Mouse (Mus musculus) midbrain, embryonic 10.5 days (tissue): ENCODE data around the gene Sp7. TPM values are rescaled to one million over a fixed set of nuclear protein-coding genes. Genes with fewer than 3 reads are reported as not detected.
"Not testable (repeated sequence)": the region's sequence is repeated elsewhere in the genome, so short reads cannot be mapped to it uniquely, and the experiment has no call there.

Experiments used
- DNase-seq: peaks from one replicate; pipeline ENCODE4 v3.0.0-alpha.2; 2017; ENCODE audit warnings: low spot score
- H3K27ac ChIP-seq: fragments of 300-500 bp; sonication (generic); replicated peaks from 2 replicates; pipeline ENCODE4 v1.5.1; 2016; ENCODE audit warnings: mild to moderate bottlenecking
- H3K27me3 ChIP-seq: fragments of 300-500 bp; sonication (generic); 2 replicates; pipeline ENCODE4 v1.6.1; 2016; ENCODE audit warnings: low read depth, mild to moderate bottlenecking; ENCODE audit not compliant: poor library complexity, severe bottlenecking
- H3K36me3 ChIP-seq: fragments of 300-500 bp; sonication (generic); 2 replicates; pipeline ENCODE4 v1.6.1; 2016; ENCODE audit warnings: mild to moderate bottlenecking, moderate library complexity
- H3K4me1 ChIP-seq: fragments of 300-500 bp; sonication (generic); 2 replicates; pipeline ENCODE4 v1.6.1; 2016
- H3K4me3 ChIP-seq: fragments of 300-500 bp; sonication (generic); 2 replicates; pipeline ENCODE4 v1.5.1; 2016; ENCODE audit warnings: mild to moderate bottlenecking, moderate library complexity
- H3K9me3 ChIP-seq: fragments of 300-500 bp; sonication (generic); replicated peaks from 2 replicates; pipeline ENCODE4 v1.6.1; 2016; ENCODE audit warnings: mild to moderate bottlenecking
- WGBS: fragments of 180-500 bp; shearing (Covaris S2); methylation state at CpG from one replicate; pipeline ENCODE4 v1.1.7; 2016; 5-methylcytosine and 5-hydroxymethylcytosine counted together
- polyA plus RNA-seq: library from polyadenylated mRNA; unstranded; fragments of >200 nt; fragmentation: Nextera tagmentation; extraction: Ambion mirVana; gene quantifications from 2 replicates; pipeline ENCODE4 v1.2.1, GENCODE M21; 2016

The Sp7 gene
- polyA plus RNA-seq, 1 experiment from 2014 or later, result 0.59 TPM

- H3K4me1 ChIP-seq, result peaks cover 60% of the 10 kb centered on the region
- no peak for DNase-seq
- no peaks in the 10 kb centered on the region for H3K9me3 ChIP-seq
- H3K27ac ChIP-seq, result no peak overlapping the region
- H3K27me3 ChIP-seq, result peaks cover 33% of the 10 kb centered on the region
- H3K36me3 ChIP-seq, result no peaks in the 10 kb centered on the region
- no peak overlapping the region for H3K4me3 ChIP-seq
- WGBS, result 80% methylated on average over 2 of the region's 2 CpGs
These were observed 13.0 kb downstream of the Sp7 start for GRCm38 (mm10) chr15:102353986-102354385.

- peaks cover 11% of the 10 kb centered on the region for H3K36me3 ChIP-seq
- DNase-seq, result no peak
- no peak overlapping the region for H3K4me3 ChIP-seq
- peaks cover 14% of the 10 kb centered on the region for H3K27me3 ChIP-seq
- H3K27ac ChIP-seq, result no peak overlapping the region
- peaks cover 42% of the 10 kb centered on the region for H3K4me1 ChIP-seq
- 62% methylated on average over 2 of the region's 2 CpGs for WGBS
- H3K9me3 ChIP-seq, result no peaks in the 10 kb centered on the region
These were observed 14.8 kb downstream of the Sp7 start for GRCm38 (mm10) chr15:102352177-102352576.

DNA sequence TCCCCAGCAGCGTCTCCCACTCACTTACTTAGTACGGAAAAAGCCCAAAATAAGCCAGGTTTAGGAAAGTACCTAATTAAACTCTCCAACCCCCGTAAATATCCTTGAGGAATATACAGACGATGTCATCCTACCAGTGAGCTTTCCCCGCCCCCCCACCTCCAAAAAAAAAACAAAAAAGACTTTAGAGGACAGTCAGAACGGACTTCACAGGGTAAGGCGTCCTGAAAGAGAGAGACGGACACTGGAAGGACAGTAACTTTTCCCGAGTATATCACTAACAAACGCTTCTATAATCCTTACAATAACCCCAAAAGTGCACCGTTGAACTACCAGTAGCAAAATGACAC lies 16.1 kb downstream of the Sp7 start:
- no peak for DNase-seq
- Histone ChIP-seq H3K9me3 (no peaks in the 10 kb centered on the region), H3K27me3 (0 out of 2 replicates have a peak, but pooled peaks cover 2% of the 10 kb centered on the region), H3K4me3 (peak overlapping the region; percentile 80), H3K36me3 (peaks cover 24% of the 10 kb centered on the region), H3K27ac (peak overlapping the region; percentile 90), H3K4me1 (peaks cover 29% of the 10 kb centered on the region)
- WGBS, result 12% methylated on average over 11 of the region's 11 CpGs

DNA sequence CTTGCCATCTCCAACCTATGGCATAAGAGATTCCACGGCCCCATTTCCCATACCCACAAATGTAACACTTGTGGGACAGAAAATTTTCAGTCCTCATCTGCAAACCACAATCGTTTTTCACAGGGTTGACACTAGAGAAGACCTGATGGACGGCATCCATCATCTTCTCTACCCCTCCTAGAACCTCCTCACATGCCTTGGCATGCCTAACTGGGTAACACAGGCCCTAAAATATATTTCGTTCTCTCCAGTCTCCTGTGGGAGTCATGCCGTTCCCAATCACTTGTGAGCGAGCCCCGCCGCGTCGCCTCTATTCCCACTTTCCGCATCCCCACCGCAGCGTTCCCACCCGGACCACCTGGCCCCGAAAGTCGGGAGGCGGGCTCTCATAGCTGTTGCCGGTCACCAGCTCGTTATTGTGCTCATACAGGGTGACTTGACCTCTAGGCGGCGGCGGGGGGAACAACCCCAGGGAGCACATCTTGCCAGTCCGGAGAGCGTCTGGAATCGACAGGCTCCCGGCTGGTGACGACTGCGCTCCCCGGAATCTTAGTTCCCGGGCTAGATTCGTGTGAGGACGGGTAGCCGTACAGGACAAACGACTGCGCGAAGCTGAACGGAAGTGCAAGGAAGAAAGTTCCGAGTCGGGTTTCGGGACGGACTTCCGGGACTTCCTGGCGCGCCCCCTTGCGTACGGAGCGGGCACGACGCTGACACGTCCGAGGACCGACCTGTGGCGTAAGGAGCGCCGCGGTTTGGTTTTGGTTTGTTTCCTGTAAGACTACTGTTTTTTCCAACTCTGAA lies 16.6 kb downstream of the Sp7 start, which contains the start of gene Aaas:
Gene Aaas (minus strand): TSS at position 634 of the 804 bp plus-strand sequence.
- Histone ChIP-seq H3K27me3 (no peaks in the 10 kb centered on the region), H3K9me3 (no peaks in the 10 kb centered on the region), H3K4me1 (peaks cover 24% of the 10 kb centered on the region), H3K4me3 (peak within 1 kb of the TSS; percentile 80), H3K36me3 (peaks cover 29% of the 10 kb centered on the region), H3K27ac (peak within 1 kb of the TSS; percentile 90)
- DNase-seq, result peak; percentile 95
- WGBS, result under 1% methylated on average over 56 of the region's 56 CpGs

DNA sequence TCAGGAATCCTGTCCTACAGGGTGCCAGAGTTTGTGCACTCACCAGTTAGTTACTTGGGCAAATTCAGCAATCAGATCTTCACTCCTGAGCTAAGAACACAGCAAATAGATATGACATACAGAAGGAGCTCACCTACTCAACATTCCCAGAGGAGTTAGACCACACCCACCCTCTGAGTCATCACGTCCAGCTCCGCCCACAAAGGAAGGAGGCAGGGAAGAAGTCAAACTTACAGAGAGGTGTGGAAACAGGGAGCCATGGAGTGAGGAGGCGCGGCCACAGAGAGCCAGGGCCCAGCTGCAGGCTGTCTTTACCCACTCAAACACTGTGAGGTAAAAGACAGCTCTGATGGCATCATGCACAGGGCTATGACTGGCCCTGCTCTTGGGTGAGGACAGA lies 20.5 kb downstream of the Sp7 start:
- 83% methylated on average over 4 of the region's 4 CpGs for WGBS
- no peaks in the 10 kb centered on the region for H3K27me3 ChIP-seq
- no peak overlapping the region for H3K27ac ChIP-seq
- H3K4me3 ChIP-seq, result no peak overlapping the region
- peaks cover 16% of the 10 kb centered on the region for H3K4me1 ChIP-seq
- H3K36me3 ChIP-seq, result peaks cover 65% of the 10 kb centered on the region
- H3K9me3 ChIP-seq, result no peaks in the 10 kb centered on the region
- DNase-seq, result no peak

GRCm38 (mm10) chr15:102344490-102344889 lies 22.5 kb downstream of the Sp7 start:
- Histone ChIP-seq H3K27ac (no peak overlapping the region), H3K36me3 (peaks cover 76% of the 10 kb centered on the region), H3K9me3 (no peaks in the 10 kb centered on the region), H3K27me3 (no peaks in the 10 kb centered on the region), H3K4me1 (peaks cover 3% of the 10 kb centered on the region), H3K4me3 (no peak overlapping the region)
- WGBS, result 93% methylated on average over 3 of the region's 3 CpGs
- DNase-seq, result no peak

DNA sequence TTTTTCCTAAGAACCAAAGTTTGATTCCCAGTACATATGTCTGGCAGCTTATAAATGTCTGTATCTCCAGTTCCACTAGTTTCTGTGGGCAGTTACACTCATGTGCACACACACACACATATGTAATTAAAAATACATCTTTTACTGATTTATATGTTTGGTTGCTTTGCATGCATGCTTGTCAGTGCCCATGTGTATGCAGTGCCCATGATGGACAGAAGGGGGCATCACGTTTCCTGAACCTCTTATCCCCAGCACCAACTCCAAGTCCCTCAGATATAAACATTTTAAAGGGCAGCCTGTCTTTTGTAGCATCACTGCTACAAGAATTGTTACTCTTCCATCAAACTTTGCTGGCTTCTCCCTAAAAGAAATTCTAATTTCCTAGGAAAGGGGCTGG lies 25.4 kb downstream of the Sp7 start:
- H3K27ac ChIP-seq, result no peak overlapping the region
- no peaks in the 10 kb centered on the region for H3K4me1 ChIP-seq
- no peak overlapping the region for H3K4me3 ChIP-seq
- DNase-seq, result no peak
- no peaks in the 10 kb centered on the region for H3K27me3 ChIP-seq
- peaks cover 88% of the 10 kb centered on the region for H3K36me3 ChIP-seq
- no peaks in the 10 kb centered on the region for H3K9me3 ChIP-seq
- WGBS, result 12% methylated on average over 1 of the region's 1 CpGs

DNA sequence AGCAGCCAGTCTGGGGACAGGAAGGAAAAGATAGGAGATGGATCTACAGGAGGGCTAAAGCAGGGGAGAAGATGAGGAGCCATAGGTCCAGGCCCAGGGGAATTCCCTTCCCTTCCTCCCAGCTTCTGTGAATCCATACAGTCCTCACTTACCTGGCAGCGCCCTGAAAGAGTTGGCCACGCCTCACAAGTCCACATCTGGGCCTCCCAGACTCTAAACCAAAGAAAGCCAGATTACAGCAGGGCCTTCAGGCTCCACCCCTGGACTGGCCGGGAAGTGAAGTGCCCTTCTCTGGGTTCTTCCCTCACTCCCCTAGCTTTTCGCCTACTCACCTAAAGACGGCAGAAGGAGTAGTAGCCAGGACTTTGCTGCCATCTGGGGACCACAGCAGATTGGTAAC lies 27.4 kb downstream of the Sp7 start:
- no peaks in the 10 kb centered on the region for H3K9me3 ChIP-seq
- H3K36me3 ChIP-seq, result peaks cover 88% of the 10 kb centered on the region
- no peak overlapping the region for H3K4me3 ChIP-seq
- WGBS, result 73% methylated on average over 5 of the region's 5 CpGs
- H3K4me1 ChIP-seq, result no peaks in the 10 kb centered on the region
- no peaks in the 10 kb centered on the region for H3K27me3 ChIP-seq
- DNase-seq, result no peak
- H3K27ac ChIP-seq, result no peak overlapping the region

GRCm38 (mm10) chr15:102336946-102337345 lies 30.0 kb downstream of the Sp7 start:
- H3K36me3 ChIP-seq, result peaks cover 90% of the 10 kb centered on the region
- H3K27ac ChIP-seq, result no peak overlapping the region
- 91% methylated on average over 4 of the region's 4 CpGs for WGBS
- H3K9me3 ChIP-seq, result no peaks in the 10 kb centered on the region
- peaks cover 15% of the 10 kb centered on the region for H3K4me1 ChIP-seq
- no peaks in the 10 kb centered on the region for H3K27me3 ChIP-seq
- no peak overlapping the region for H3K4me3 ChIP-seq
- DNase-seq, result no peak

DNA sequence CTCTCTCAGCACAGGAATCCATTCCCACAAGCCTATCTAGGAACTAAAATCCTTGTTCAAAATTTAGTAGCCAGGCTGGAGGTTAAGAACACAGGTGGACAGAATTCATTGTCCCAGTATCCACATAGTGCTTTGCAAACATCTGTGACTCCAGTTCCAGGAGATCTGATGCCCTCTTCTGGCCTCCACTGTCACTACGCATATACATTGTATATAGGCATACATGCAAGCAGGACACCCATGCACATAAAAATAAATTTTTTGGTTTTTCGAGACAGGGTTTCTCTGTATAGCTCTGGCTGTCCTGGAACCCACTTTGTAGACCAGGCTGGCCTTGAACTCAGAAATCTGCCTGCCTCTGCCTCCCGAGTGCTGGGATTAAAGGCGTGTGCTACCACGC lies 31.1 kb downstream of the Sp7 start:
- H3K27ac ChIP-seq, H3K9me3 ChIP-seq, H3K27me3 ChIP-seq, H3K4me3 ChIP-seq: not testable (repeated sequence)
- peak; percentile 37 for DNase-seq
- Histone ChIP-seq H3K4me1 (peaks cover 23% of the 10 kb centered on the region), H3K36me3 (peaks cover 90% of the 10 kb centered on the region)
- WGBS, result 93% methylated on average over 5 of the region's 5 CpGs

DNA sequence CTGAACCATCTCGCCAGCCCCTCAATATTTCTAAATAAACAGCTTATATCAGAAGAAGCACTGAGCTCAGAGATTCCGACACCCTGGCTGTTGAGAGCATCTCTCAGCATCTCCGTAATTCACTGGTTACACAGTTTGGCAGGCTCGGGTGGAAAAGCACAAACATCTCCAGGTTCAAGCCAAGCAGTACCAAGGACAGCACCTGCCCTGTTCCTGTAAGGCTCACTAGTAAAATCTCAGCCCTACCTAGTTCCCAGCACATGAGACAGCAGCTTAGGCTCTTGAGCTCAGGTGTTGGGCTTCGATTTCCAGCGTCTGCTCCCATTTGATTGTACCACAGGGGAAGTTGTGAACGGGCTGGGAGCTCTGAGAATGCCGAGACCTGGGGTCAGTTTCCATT lies 31.7 kb downstream of the Sp7 start:
- H3K27me3 ChIP-seq, result no peaks in the 10 kb centered on the region
- H3K4me1 ChIP-seq, result peaks cover 23% of the 10 kb centered on the region
- H3K4me3 ChIP-seq, result no peak overlapping the region
- peaks cover 92% of the 10 kb centered on the region for H3K36me3 ChIP-seq
- 92% methylated on average over 8 of the region's 8 CpGs for WGBS
- no peak overlapping the region for H3K27ac ChIP-seq
- no peak for DNase-seq
- H3K9me3 ChIP-seq, result no peaks in the 10 kb centered on the region

DNA sequence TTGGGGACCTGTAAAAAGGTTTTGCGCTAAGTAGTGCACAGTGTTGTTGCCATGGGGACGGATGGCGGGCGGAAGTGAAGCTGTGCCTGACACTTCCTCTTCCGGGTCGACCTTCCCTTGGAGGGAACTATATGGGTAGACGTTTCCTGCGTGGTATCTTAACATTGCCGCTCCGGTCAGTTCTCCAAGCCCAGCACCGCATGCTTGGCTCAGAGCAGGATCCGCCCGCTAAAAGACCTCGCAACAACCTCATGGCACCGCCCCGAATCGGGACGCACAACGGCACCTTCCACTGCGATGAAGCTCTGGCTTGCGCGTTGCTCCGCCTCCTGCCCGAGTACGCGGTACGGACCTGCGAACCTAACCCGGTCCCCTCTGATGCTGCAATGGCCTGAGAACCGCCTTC lies 35.4 kb downstream of the Sp7 start, which contains the start of gene Myg1:
Gene Myg1 (plus strand): TSS at position 100 of the 406 bp plus-strand sequence.
- peak within 1 kb of the TSS; percentile 91 for H3K4me3 ChIP-seq
- peak; percentile 87 for DNase-seq
- peak within 1 kb of the TSS; percentile 86 for H3K27ac ChIP-seq
- H3K36me3 ChIP-seq, result peaks cover 82% of the 10 kb centered on the region
- H3K27me3 ChIP-seq, result no peaks in the 10 kb centered on the region
- H3K4me1 ChIP-seq, result peaks cover 32% of the 10 kb centered on the region
- WGBS, result under 1% methylated on average over 30 of the region's 30 CpGs
- H3K9me3 ChIP-seq, result no peaks in the 10 kb centered on the region

GRCm38 (mm10) chr15:102326892-102327291 lies 40.1 kb downstream of the Sp7 start:
- WGBS, result 78% methylated on average over 8 of the region's 8 CpGs
- Histone ChIP-seq H3K4me1 (peaks cover 23% of the 10 kb centered on the region), H3K27me3 (no peaks in the 10 kb centered on the region), H3K9me3 (no peaks in the 10 kb centered on the region), H3K36me3 (peaks cover 63% of the 10 kb centered on the region), H3K4me3 (peak overlapping the region; percentile 85), H3K27ac (0 out of 2 replicates have a peak overlapping the region, but pooled peaks have one; percentile 89)
- DNase-seq, result no peak
